Mouse (Mus musculus) bone marrow macrophage, adult 2 months (primary cell): ENCODE results near the gene Gm45623. TPM values are rescaled to one million over a fixed set of nuclear protein-coding genes. Genes with fewer than 3 reads are reported as not detected.

Experiments used
- H3K27ac ChIP-seq: 2 replicates; pipeline ENCODE4 v1.5.1; 2012; ENCODE audit warnings: low read depth, low read length; ENCODE audit not compliant: insufficient read depth
- H3K4me1 ChIP-seq: 2 replicates; pipeline ENCODE4 v1.6.1; 2012; ENCODE audit warnings: low read length; ENCODE audit not compliant: control insufficient read depth, insufficient read depth
- H3K4me3 ChIP-seq: 2 replicates; pipeline ENCODE4 v1.5.1; 2012; ENCODE audit warnings: mild to moderate bottlenecking, low read length, moderate library complexity; ENCODE audit not compliant: insufficient read depth
- CTCF ChIP-seq: IDR thresholded peaks from 2 replicates; pipeline ENCODE4 v1.5.1; 2012; ENCODE audit warnings: low read depth, mild to moderate bottlenecking, low read length, moderate library complexity
- POLR2A ChIP-seq: IDR thresholded peaks from 2 replicates; pipeline ENCODE4 v1.6.1; 2012; ENCODE audit warnings: mild to moderate bottlenecking, low read depth, low read length, borderline replicate concordance
- polyA plus RNA-seq: library from polyadenylated mRNA; stranded (reverse); fragments of >200 nt; gene quantifications from 2 replicates; pipeline ENCODE4 v1.2.4, GENCODE M21; 2012; ENCODE audit not compliant: missing spikeins, insufficient read depth, insufficient read length

Gene Gm45623
- polyA plus RNA-seq, 1 experiment = not detected

DNA sequence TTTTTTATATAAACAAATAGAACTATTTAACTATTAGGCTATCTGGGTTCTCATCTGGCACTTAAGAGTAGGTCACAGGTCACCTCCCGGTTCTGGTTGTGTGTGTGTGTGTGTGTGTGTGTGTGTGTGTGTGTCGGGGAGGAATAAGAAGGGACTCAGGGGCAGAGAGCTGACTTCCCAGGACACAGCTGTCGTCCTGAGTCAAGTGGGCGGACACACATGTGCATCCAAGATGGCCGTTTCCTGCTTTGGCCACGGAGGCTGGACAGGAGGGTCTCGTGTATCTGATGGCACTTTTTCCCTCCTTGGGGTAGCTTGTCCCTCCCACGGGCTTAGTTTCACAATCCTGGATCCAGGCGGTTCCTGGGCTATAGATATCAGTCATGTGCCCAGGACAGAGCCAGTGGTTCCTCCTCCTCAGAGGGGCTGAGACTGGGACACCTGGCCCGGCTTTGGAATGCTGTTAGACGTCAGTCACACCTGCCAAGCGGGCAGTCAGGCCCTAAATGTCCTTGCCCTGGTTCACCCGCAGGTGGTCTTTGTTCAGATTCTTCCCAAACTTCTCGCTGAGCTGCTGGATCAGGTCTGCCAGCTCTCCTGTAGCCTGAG is 19.7 kb upstream of the Gm45623 start:
- Histone ChIP-seq H3K27ac (no peak overlapping the region), H3K4me1 (no peaks in the 10 kb centered on the region), H3K4me3 (no peak overlapping the region)
- TF ChIP-seq POLR2A (no peak), CTCF (no peak)

DNA sequence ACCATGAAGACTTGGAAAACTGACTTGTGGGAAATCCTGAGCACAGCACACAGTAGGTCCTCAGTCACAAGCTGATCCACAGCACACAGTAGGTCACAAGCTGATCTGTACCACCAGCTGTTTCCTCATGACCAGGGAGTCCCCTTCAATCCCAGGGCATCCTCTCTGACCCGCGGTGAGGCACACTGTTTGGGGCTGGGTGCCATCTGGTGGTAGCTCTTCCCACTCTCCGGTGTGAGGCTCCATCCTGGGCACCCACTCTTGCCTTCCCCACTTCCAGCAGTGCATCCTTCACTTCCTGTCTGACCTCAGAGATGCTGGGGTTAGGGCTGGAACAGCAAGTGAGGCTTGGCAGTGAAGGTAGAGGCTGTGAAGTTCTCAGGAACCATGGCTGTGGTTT is 19.0 kb upstream of the Gm45623 start:
- TF ChIP-seq CTCF (no peak), POLR2A (no peak)
- H3K4me3 ChIP-seq = no peak overlapping the region
- H3K27ac ChIP-seq = no peak overlapping the region
- H3K4me1 ChIP-seq = no peaks in the 10 kb centered on the region

DNA sequence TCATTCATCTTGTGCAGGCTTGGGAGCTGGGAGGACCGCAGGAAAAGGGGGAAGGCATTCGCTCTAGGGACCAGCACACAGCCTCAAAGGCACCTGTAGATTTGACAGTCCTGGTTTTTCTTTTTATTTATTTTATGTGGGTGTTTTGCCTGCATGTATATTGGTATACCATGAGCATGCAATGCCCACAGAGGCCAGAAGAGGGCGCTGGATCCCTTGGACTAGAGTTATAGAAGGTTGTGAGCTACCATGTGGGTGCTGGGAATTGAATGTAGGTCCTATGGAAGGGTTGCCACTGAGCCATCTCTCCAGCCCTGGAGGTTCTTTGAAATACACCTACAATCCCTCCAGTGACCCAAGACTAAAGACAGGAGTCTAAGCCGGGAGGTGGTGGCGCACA is 17.2 kb upstream of the Gm45623 start:
- no peak overlapping the region for H3K4me3 ChIP-seq
- no peaks in the 10 kb centered on the region for H3K4me1 ChIP-seq
- H3K27ac ChIP-seq = no peak overlapping the region
- TF ChIP-seq POLR2A (no peak), CTCF (no peak)

GRCm38 (mm10) chr13:56770136-56770578 is 16.5 kb upstream of the Gm45623 start:
- no peak overlapping the region for H3K4me3 ChIP-seq
- no peak for TF ChIP-seq POLR2A
- TF ChIP-seq CTCF = no peak
- H3K4me1 ChIP-seq = no peaks in the 10 kb centered on the region
- H3K27ac ChIP-seq = no peak overlapping the region

- H3K4me3 ChIP-seq = no peak overlapping the region
- no peak overlapping the region for H3K27ac ChIP-seq
- no peaks in the 10 kb centered on the region for H3K4me1 ChIP-seq
- no peak for TF ChIP-seq POLR2A
- no peak for TF ChIP-seq CTCF
Measured at GRCm38 (mm10) chr13:56769431-56769830, 15.8 kb upstream of the Gm45623 start.

DNA sequence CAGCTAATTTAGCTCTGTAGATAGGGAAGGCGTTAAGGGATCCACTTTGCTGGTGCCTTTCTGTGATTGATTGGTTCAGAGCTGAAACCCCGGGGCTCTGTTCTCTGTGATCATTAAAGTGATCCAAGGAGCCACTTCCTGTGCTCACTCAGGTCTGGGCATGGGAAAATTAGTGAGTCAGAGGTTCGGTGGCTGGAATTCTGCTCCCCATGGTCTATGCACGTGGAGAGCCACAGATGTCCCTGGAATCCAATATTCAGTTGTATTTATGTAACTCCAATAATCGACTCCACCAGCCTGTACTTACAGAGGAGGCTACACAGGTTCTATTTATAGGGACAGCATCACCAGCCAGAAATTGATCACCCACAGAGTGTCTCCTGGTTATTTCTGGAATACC is 12.6 kb upstream of the Gm45623 start:
- no peak overlapping the region for H3K4me3 ChIP-seq
- H3K27ac ChIP-seq = no peak overlapping the region
- TF ChIP-seq CTCF = no peak
- no peak for TF ChIP-seq POLR2A
- H3K4me1 ChIP-seq = no peaks in the 10 kb centered on the region

- H3K4me3 ChIP-seq = peak overlapping the region; percentile 30
- TF ChIP-seq POLR2A = no peak
- no peak for TF ChIP-seq CTCF
- H3K27ac ChIP-seq = no peak overlapping the region
- no peaks in the 10 kb centered on the region for H3K4me1 ChIP-seq
Measured at GRCm38 (mm10) chr13:56765284-56766032, 11.8 kb upstream of the Gm45623 start.

DNA sequence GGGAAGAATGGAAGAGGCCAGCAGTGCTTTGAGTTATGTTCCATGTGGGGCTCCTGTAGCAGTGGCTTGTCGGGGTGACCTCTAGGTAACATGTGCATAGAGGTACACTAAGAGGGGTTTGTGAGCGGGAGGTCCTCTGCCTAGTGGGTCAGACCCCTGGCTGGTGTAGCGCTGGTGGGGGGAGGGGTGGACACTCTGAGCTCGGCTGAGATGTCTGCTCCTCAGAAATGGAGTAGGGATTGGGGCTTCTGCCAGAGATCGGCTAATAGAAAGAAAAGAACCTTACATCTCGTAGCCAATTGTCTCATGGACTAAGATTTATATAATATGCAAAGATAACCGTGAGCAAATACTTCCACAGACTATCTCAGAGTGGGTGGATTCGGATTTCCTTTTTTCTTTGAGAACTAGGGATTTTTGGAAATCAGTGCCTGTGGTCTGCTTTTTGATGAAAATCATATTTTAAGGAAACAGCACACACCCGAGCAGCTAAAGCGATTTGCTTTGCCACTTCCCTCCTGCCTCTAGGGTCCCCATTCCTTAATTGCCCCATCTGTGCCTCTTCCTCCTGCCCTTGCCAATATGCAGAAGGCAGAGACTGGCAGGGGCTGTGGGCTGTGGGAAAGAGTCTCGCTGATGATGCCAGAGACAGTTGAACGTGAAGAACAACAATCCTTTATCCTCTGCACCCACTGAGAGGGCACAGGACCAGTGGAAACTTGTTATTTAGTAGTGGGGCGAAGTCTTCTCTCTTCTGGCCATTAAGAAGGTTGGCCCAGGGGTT is 9.0 kb upstream of the Gm45623 start:
- Histone ChIP-seq H3K4me3 (no peak overlapping the region), H3K27ac (no peak overlapping the region), H3K4me1 (no peaks in the 10 kb centered on the region)
- TF ChIP-seq POLR2A = no peak
- TF ChIP-seq CTCF = no peak

- H3K4me3 ChIP-seq = no peak overlapping the region
- no peaks in the 10 kb centered on the region for H3K4me1 ChIP-seq
- no peak overlapping the region for H3K27ac ChIP-seq
- TF ChIP-seq CTCF (peak; percentile 87), POLR2A (no peak)
Measured at GRCm38 (mm10) chr13:56758492-56758891, 4.9 kb upstream of the Gm45623 start.

DNA sequence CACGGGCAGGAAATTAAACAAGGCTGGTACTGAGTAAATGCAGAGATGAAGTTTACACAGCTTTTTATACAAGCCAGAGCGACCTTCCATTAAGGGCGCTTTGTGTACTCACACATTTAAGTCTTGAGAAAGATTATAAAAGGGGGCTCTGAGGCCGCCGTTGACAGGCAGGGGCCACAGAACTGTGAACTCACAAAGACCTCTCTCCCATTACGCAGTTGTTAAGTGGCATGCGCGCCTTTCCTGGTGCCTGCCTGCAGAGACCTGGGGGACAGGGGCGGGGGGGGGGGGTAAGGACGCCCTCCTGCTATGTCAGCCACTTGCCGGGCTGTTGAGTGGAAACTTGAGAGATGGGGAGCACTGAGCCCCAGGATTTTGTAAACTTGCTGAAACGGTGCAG is 3.6 kb upstream of the Gm45623 start:
- TF ChIP-seq CTCF = no peak
- no peak for TF ChIP-seq POLR2A
- H3K27ac ChIP-seq = no peak overlapping the region
- no peaks in the 10 kb centered on the region for H3K4me1 ChIP-seq
- H3K4me3 ChIP-seq = no peak overlapping the region
